Mouse (Mus musculus) stomach, postnatal 0 days (tissue): ENCODE data around the gene Itpr3.

Source experiments
- CTCF ChIP-seq: IDR thresholded peaks from 2 replicates; pipeline ENCODE4 v1.5.1; 2016; ENCODE audit warnings: antibody characterized with exemption, low read depth, mild to moderate bottlenecking, moderate library complexity
- EP300 ChIP-seq: optimal IDR thresholded peaks from 2 replicates; pipeline ENCODE3; 2016; ENCODE audit warnings: antibody characterized with exemption

GRCm38 (mm10) chr17:27061727-27062126 is 4.6 kb downstream of the Itpr3 start:
- TF ChIP-seq EP300, result no peak
- peak; percentile 31 for TF ChIP-seq CTCF
